Mouse (Mus musculus) mature B cell (primary cell): ENCODE data around the gene Cuta.
"Not testable (repeated sequence)": the region's sequence is repeated elsewhere in the genome, so short reads cannot be mapped to it uniquely, and the experiment has no call there.

ENCODE experiments used
- in situ Hi-C: fragments of 300-500 bp; cut with MboI; formaldehyde crosslinking; loops from 2 replicates; pipeline ENCODE4 v1.14.3; 2019

Cuta gene

DNA sequence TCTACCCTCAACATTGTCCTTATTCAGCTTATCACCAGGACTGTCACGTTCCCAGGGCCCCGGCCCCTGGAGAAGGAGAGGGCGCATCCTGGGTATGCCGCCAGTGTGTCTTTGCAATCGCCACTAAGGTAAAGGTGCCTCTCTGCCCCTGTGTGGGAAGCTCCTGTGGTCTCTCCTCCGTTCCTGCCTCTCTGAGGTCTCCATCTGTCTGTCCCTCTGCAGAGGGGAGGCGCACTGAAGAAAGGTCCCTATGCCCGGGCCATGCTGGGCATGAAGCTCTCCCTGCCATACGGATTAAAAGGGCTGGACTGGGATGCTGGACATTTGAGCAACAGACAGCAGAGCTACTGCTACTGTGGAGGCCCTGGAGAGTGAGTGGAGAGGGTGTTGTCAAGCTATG, 4.3 kb downstream of the Cuta start:
- in situ Hi-C loops, result no loop called here

DNA sequence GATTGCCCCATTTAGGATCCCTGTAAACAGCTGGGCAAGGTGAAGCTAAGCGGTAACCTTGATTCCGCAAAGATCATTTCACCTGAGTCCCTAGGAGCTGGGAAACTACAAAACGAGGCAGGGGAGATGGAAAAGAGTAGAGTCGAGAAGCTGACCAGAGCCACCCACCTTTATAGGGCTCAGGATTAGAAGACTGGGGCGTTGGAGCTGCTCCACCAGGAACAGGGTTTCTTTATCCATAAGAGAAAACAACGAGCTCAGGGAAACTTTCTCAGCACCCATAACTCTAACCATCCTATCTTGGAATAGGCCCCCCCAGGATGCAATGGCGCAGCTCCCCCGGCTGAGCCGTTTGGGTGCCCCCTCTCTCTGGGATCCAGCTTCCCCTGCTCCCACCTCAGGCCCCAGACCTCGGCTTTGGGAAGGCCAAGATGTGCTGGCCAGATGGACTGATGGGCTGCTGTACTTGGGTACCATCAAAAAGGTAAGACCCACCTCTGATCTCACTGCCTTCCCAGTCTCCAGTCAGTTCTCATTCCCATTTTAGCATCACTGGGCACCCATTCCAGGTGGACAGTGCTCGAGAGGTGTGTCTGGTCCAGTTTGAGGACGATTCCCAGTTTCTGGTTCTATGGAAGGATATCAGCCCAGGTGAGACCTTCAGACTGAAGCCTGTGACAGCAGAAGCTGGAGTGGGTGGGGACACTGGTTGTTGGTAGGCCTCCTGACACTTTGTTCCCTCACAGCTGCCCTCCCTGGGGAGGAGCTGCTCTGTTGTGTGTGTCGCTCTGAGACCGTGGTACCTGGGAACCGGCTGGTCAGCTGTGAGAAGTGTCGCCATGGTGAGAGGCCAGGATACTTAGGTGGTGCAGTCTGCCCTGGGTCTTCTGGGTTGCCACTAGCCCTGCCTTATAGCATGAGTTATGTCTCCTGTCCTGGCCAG, 5.2 kb downstream of the Cuta start:
- in situ Hi-C loops, result no loop called here

DNA sequence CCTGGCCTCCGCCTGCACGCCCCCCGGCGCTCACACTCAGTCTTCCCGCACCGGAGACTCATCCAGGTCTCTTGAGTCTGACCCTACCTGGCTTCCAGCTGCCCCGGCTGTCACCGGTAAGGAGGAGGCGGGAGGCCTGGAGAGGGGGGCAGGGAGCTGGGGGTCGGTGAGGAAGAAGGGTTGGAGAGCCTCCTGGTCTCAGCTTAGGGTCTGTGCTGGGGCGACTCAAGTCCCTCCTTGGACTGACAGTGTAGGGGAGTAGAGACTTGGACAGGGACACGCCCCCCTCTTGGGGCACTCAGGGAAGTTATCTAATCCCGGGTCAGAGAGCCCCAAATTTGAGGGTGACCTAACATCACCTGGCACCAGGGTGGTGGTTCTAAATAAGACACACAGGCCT, 6.0 kb downstream of the Cuta start:
- in situ Hi-C loops, result no loop called here

DNA sequence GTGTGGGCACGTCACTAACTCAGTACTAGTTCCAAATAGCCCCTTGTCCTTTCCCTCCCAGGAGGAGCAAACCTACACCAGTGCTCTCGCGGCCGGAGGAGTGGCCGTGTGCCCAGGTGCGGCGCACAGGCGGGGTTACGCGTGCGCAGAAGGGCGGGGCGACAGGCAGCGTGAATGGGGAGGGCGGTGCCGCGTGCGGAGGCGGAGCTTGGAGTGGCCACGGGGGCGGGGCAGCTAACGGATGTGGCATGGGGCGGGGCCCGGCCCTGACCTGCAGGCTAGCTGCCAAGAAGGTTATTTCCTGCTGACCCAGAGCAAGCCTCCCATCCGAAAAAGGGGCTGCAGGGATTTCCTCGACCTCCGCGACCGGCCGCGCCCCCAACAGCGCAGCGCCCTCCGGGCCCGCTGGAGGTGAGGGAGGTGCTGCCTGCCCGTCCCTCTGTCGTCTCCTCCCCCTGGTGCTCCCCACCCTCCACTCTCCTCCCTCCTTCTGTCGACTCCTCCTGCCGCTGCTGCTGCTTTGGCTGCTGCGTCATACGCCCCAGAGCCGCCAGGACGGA, 6.5 kb downstream of the Cuta start, which contains the start of gene Phf1:
TSS of gene Phf1 (plus strand) at position 214 of the 560 bp plus-strand sequence.
- in situ Hi-C loops, result no loop called here

DNA sequence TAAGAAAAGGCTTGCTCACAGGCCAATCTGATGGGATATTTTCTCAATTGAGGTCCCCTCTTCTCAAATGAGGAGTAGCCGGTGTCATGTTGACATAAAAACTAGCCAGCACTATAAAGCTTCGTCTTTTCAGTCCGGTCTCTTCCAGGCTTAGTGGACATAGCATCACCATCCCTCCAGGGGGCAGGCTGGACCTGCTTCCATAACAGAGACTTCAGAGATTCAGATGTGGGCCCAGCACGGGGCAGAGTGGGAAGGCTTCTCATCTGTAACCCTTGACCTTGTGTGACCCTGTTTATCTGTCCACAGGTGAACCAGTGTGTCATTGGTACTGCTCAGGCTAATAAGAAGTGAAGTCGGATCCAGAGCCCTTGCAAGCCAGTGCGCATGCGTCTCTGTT, 7.6 kb downstream of the Cuta start:
- in situ Hi-C loops, result not testable (repeated sequence)

DNA sequence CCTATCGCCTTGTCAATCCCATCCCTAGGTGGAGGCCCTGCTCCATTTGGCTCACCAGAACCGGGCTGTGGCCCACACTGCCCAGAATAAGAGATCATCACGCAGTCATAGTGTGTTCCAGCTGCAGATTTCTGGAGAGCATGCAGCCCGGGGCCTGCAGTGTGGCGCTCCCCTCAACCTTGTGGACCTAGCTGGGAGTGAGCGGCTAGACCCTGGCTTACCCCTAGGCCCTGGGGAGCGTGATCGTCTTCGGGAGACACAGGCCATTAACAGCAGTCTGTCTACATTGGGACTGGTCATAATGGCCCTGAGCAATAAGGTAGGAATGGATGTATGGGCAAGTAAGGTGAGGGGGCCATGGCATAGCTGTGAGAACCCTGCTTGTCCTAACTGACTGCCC, 14.0 kb downstream of the Cuta start:
- in situ Hi-C loops, result not testable (repeated sequence)

DNA sequence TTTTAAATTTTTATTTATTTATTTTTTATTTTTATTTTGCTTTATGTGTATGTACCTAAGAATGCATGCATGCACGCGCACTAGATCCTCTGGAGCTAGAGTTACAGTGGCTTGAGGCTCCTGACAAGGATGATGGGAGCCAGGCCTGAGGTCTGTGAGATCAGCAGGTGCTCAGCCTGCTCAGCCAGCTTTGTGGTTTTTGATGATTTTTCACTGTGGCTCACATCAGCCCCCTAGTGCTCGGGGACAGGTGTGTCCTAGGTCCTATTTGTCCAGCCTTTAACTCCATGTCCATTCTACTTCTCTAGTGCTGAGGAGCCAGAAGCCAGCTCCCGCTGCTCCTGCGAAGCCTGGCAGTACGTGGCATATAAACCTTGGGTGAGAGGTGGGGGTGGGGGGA, 17.0 kb downstream of the Cuta start:
- in situ Hi-C loops, result not testable (repeated sequence)

DNA sequence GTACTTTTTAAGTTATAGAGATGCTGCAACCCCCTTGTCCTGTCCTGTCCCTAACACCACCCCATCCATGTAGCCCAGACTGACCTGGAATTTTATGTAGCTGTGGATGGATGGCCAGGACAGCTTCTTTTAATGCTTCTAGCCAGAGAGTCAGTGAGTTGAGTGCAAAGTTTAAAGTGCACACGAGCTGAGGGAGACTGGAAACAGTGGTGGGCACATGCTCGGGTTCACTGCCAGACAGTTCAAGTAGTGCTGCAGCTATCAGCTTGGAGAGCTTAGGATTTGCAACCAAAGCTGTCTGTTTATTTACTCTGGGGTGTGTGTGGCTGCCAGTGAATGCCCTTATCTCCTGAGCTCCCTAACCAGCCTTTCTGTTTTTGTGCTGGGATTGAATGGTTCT, 19.9 kb downstream of the Cuta start:
- in situ Hi-C loops, result not testable (repeated sequence)

DNA sequence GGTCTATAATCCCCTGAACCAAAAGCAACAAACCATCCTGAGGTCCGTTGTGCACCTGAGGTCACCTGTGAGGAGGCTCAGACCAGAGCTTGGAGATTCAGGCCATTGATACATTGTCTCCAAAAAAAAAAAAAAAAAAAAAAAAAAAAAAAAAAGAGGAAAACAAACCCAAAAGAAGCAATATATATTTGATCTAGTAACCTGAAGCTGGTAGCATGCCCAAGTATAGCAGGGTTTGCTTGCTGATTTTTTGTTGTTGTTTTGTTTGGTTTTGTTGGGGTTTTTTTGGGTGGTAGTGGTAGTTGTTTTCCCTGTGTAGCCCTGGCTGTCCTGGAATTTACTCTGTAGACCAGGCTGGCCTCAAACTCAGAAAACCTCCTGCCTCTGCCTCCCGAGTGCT, 21.0 kb downstream of the Cuta start:
- in situ Hi-C loops, result no loop called here

DNA sequence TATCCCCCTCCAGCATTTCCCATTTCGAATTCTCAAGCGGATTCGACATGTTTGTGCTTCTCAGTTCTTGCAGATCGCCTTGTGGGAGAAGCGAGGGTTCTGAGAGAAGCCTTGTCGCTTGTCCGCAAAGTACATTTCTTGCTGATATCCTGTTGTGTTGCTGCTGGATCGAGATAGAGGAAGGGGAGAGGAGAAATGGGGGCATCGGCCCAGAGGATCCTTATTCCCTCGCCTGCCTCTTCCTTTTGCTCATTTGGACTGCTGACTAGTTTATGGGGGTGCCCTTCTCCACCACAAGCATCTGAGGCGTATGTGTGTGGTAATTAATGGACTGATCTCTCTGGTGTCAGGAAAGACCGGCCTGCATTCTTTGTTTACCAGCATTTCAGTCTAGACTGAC, 21.8 kb downstream of the Cuta start:
- in situ Hi-C loops, result not testable (repeated sequence)

DNA sequence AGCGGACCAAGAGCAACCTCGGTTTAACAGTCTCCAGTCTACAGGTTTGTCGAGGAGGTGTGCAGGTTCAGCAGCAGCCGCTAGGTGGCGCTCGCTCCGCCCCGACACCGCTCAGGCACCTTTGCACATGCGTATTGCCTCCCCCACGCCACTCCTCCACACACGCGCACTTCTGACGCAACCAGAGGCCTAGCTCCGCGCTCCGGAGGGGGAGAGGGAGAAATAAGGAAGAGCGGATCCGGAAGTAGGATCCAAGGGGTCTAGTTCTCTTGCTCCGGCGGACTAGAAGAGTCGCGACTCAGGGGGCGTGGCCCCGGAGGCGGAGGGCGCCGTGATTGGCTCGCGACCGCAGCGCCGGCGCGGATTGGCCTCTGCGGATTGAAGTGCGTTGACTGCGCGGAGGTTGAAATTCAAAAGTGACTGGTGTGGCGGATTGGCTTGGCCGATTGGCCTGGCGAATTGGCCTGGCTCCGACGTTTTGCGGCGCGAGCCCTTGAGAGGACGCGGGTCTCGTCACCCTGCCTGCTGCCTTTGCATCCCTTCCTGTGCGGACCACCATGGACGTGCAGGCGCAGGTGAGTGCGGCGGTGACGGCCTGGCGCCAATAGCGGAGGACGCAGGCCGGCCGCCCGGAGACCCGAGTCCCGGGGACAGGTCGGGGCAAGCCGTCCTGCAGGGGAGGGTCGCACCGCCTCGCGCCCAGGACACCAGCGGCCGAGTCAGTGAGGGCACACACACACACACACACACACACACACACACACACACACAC, 22.5 kb downstream of the Cuta start, which contains the start of gene Kifc5b:
TSS of gene Kifc5b (plus strand) at position 381 of the 772 bp plus-strand sequence.
- in situ Hi-C loops, result no loop called here

DNA sequence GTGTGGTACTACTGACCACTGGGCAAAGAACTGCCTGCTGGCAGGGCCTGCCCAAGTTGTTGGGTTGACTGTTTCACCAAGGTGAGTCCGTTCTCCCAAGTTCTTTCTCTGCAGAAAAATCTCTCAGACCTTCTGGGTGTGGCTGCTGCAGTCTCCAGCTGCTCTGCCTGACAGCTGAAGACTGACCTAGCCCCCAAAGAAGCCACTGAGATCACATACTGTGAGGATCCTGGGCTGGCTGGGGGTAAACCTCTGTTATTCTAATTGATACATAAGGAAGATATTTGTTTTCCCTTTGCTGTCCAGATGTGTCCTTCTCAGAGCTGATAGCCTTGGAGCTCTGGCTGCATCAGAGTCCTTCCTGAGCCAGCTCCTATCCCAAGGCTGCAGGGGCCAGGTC, 24.1 kb downstream of the Cuta start:
- in situ Hi-C loops, result no loop called here

DNA sequence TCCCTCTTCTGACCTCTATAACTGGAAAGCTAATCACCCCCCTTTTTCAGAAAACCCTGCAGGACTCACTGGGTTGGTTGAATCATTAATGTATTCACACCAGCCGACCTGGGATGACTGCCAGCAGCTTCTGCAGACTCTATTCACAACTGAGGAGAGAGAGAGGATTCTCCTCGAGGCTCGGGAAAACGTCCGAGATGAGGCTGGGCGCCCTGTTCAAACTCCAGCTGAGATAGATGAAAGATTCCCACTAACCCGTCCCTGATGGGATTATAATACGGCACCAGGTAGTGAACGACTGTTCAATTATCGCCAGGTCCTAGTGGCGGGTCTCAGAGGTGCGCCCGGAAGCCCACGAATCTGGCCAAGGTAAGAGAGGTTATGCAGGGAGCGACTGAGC, 31.9 kb downstream of the Cuta start:
- in situ Hi-C loops, result not testable (repeated sequence)

DNA sequence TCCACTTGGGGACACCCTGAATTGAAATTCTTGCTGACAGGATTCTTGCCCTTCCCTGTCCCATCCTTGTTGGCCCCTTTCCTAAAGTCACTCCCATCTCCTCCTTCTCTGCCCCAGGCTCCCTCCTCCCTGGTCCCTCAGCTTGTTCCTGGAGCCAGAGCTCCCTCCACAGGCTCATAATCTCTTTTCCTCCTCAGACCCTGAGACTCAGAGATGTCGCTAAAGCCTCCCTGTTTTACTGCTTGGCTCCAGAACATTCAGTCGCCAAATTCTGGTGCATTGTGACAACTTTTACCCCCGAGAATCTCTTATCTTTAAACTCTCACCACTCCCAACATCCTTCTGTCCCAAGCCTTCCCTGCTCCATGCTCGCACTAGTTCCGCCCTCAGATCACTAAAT, 35.0 kb downstream of the Cuta start:
- in situ Hi-C loops, result no loop called here

DNA sequence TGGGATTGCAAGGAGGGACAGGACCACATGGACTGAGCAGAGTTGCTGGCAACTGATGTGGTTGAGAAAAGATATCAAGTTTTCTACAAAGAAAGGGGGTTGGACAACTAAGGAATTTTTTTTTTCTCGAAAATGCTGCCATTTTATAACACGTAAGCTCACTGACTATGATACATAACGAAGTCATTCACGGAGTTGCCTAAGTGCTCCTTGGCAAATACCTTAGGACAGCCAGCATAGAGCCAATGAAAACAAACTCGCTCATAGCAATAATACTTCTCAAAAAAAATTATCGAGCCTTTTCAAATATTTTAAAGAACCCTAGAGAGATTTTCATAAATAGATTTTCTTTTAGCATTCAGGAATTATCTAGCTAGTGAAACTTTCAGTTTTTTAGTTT, 38.5 kb downstream of the Cuta start:
- in situ Hi-C loops, result no loop called here

DNA sequence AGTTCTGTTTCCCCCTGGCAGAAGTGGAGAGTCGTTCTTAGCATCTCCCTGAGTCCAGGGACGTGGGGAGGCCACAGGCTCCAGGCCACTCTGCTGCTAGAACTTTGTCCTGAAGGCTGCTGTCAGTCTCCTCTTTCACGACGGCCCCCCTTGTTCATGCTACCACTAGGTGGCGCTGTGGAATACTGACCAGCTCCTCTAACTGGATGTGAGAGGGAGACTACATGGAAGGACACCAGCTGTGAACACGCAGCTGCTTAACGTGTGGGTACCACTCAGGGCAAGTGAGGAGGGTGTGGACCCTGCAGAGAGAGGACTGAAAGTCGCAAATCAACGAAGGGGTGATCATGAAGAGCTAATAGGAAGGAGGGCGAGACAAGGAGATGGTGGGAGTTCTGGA, 43.8 kb downstream of the Cuta start:
- in situ Hi-C loops, result no loop called here

DNA sequence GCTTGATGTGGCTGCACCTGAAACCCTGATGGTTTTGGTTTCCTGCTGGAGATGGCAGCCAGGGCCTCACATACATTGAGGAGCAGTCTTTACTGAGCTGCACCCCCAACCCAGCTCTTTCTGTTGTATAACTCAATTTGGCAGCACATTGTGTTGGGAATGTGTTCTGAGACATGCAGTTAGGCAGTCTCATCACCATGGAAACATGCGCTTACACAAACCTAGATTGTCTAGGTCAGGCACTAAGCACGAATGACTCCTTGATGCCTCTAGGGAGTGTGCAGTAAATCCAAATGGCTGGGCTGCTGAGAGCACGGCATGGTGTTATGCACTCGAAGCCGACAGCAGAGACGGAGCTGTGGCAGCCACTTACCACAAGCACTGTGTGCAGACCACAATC, 45.0 kb downstream of the Cuta start:
- in situ Hi-C loops, result no loop called here

DNA sequence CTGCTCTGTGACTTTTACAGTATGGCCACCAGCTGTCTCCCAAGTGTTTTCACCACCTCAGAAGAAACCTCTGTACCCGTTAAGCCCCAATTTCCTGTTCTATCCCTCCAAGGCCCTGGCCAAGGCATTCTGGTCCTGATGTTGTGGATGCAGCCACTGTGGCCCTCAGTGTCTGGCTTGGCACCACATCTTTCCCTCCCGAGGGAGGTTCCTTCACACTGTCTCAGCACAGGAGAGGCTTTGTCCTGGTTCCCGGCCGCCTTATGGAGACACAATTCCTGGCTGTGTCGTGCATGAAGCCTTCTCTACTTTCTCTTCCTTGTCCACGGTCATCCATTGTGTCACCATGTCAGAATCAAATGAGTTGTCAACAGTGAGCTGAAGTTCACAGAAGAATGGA, 45.9 kb downstream of the Cuta start:
- in situ Hi-C loops, result no loop called here

DNA sequence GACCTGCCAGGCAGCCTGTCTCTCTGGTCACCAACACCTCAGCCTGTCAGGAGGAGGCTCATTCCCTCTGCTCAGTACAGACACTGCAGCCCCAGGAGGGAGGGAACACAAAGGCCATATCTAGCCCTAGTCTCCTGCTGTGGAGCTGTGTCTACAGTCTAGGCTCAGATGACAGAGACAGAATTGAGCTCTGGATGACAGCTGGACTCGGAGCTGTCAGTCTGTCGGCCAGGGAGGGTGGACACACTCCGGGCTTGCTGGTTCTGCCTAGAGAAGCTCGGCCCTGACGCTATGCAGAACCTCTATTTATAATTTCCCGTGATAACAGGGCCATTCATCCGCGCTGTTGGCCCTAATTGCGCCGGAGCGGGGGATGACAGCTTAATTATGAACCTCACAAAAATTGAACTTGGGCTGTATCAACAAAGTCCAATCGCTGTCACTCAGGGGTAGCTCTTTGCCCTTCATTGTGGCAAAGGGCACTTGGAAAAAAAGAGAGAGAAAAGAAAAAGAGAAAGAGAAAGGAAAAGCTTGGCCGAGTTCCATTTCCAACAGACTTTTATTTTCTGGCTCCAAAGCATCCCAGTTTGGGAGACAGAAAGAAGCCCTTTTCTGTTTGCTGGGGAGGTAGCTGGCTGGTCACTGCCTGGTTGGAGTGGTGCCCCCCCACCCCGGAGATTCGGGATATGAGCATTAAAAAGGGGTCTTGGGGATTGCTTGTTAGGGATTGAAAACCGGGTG, 46.6 kb downstream of the Cuta start:
- in situ Hi-C loops, result no loop called here

DNA sequence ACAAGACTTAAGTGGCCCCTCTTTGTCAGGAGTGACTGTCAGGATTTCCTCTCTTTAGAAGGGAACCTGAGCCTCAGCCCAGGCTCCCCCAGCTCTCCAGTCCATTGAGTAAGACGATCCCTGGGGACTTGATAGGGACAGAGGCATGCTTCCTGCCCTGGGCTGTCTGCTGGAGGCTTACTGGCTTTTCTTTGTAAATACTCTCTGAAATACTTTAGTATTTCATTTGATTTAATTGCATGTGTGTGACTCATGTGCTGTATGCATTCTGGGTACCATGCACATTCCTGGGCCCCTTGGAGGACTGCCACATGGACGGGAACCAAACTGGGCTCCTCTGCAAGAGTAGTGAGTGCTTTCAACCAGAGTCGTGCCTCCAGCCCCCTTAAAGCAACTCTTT, 51.4 kb downstream of the Cuta start:
- in situ Hi-C loops, result loop anchor here (5.0 kb wide), 2 partner anchors 91 to 231 kb away; no protein-coding TSS in a partner anchor

DNA sequence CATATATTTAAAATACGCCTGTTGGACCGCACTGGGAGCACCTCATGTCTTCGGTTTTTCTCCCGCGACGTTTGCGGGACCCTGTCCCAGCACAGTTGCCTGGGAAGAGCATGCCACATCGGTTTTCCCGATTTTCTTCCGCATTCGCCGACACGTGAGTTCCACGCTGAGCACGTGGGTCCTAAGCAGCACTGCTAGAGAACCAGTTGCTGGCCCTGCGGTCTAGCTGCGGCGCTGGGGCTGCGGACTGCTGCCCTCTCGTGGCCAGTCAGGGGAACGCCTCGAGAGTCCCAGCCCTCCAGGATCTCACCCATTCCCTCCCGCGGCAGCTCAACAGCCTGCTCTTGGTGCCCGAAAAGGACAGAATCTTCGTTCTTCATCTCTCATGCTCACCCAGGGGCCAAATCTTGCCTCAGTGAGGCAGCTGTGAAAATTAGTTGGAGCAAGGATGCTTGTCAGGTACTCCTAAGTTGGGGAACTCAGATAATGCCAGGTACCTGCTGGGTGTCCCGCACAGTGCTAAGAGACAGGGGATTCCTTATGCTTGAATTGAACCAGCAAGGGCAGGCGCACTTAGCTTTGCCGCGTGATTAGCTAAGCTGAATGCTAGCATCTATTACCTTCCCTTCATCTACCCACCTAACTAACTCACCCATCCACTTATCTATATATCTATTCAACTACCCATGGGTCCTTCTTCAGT, 53.2 kb downstream of the Cuta start:
- in situ Hi-C loops, result loop anchor here (5.0 kb wide), 2 partner anchors 89 to 229 kb away; no protein-coding TSS in a partner anchor
